Mouse (Mus musculus) stomach, embryonic 16.5 days (tissue): ENCODE results near the gene Upb1. TPM values are rescaled to one million over a fixed set of nuclear protein-coding genes. Genes with fewer than 3 reads are reported as not detected.

Source experiments
- ATAC-seq: fragments of 200-750 bp; cut with Nextera tagmentation; 2 replicates; pipeline ENCODE4 v1.8.0; 2017; ENCODE audit warnings: moderate number of reproducible peaks, moderate TSS enrichment; ENCODE audit not compliant: insufficient read depth, low FRiP score
- H3K27ac ChIP-seq: fragments of 300-500 bp; sonication (generic); 2 replicates; pipeline ENCODE4 v1.5.1; 2014; ENCODE audit warnings: low read length
- H3K27me3 ChIP-seq: fragments of 300-500 bp; sonication (generic); 2 replicates; pipeline ENCODE4 v1.6.1; 2014; ENCODE audit warnings: low read length, control low read depth, mixed read lengths; ENCODE audit not compliant: control insufficient read depth, insufficient read depth
- H3K36me3 ChIP-seq: fragments of 300-500 bp; sonication (generic); 2 replicates; pipeline ENCODE4 v1.6.1; 2014; ENCODE audit warnings: low read length; ENCODE audit not compliant: control insufficient read depth, insufficient read depth
- H3K4me1 ChIP-seq: fragments of 300-500 bp; sonication (generic); 2 replicates; pipeline ENCODE4 v1.6.1; 2014; ENCODE audit warnings: low read length, control low read depth, mixed read lengths; ENCODE audit not compliant: control insufficient read depth, insufficient read depth
- H3K4me2 ChIP-seq: fragments of 300-500 bp; sonication (generic); 2 replicates; pipeline ENCODE4 v1.6.1; 2014; ENCODE audit warnings: low read depth, low read length, mixed read lengths
- H3K4me3 ChIP-seq: fragments of 300-500 bp; sonication (generic); replicated peaks from 2 replicates; pipeline ENCODE4 v1.5.1; 2014; ENCODE audit warnings: mild to moderate bottlenecking, low read length
- H3K9ac ChIP-seq: fragments of 300-500 bp; sonication (generic); 2 replicates; pipeline ENCODE4 v1.6.1; 2014; ENCODE audit warnings: low read length
- H3K9me3 ChIP-seq: fragments of 300-500 bp; sonication (generic); replicated peaks from 2 replicates; pipeline ENCODE4 v1.6.1; 2016; ENCODE audit warnings: low read length, control low read depth; ENCODE audit not compliant: control insufficient read depth
- WGBS: fragments of 180-500 bp; shearing (Covaris S2); extraction: QIAGEN DNeasy Blood & Tissue Kit; methylation state at CpG from one replicate; pipeline ENCODE4 v1.1.7; 2014; 5-methylcytosine and 5-hydroxymethylcytosine counted together
- polyA plus RNA-seq: library from polyadenylated mRNA; unstranded; fragments of >200 nt; fragmentation: Nextera tagmentation; extraction: Ambion mirVana; gene quantifications from 2 replicates; pipeline ENCODE4 v1.2.1, GENCODE M21; 2015

The Upb1 gene
- polyA plus RNA-seq, 1 experiment from 2014 or later, result 4.3 TPM

DNA sequence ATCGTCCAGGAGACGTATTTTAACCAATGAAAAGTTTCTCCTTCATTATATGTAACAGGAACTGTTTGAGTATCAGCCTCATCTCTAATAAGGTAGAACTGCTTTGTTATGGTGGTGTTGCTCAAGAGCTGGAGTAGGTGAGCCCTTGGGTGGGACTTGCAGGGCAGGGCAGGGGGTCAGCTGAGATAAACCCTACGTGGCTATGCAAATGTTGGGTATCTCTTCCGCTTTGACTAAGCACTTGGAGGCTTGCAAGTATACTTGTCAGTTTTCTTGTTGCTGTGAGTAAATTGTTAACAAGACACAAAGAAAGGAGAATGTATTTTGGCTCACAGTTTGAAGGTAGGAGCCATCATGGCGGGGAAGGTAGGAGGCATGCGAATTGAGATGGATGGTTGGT is 29.7 kb downstream of the Upb1 start:
- no peak overlapping the region for H3K27ac ChIP-seq
- no peak overlapping the region for H3K4me3 ChIP-seq
- WGBS, result 89% methylated on average over 6 of the region's 6 CpGs
- no peak overlapping the region for H3K9ac ChIP-seq
- H3K27me3 ChIP-seq, result no peaks in the 10 kb centered on the region
- no peaks in the 10 kb centered on the region for H3K36me3 ChIP-seq
- H3K4me1 ChIP-seq, result no peaks in the 10 kb centered on the region; the same call in 1 of the 2 replicates
- no peak overlapping the region for H3K4me2 ChIP-seq
- no peak for ATAC-seq
- peaks cover 3% of the 10 kb centered on the region; the same call in 1 of the 2 replicates for H3K9me3 ChIP-seq

DNA sequence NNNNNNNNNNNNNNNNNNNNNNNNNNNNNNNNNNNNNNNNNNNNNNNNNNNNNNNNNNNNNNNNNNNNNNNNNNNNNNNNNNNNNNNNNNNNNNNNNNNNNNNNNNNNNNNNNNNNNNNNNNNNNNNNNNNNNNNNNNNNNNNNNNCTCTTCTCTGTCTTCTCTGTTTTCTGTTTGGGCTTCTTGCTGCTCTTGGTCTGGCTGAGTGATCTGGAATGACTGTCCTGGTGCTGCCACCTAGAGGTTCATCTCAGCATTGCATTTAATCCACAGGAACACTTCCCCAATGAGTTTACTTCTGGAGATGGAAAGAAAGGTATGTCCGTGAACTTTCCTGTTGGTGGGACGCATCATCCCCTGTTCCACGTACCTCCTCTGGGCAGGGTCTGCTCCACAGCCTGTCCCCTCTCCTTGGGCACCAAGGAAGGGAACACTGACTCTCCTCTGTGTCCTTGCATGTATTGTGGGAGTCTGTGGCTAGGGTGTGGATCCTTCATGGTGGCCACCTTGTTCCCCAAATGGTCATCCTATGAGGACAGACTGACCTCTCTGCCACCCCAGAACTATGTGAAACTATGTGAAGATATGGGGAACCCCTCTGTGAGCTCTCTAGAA is 35.8 kb downstream of the Upb1 start:
- Histone ChIP-seq H3K4me2 (no peak overlapping the region), H3K36me3 (no peaks in the 10 kb centered on the region), H3K9ac (no peak overlapping the region), H3K4me3 (no peak overlapping the region), H3K27me3 (no peaks in the 10 kb centered on the region), H3K27ac (no peak overlapping the region), H3K4me1 (peaks cover 5% of the 10 kb centered on the region; the same call in 1 of the 2 replicates), H3K9me3 (no peaks in the 10 kb centered on the region)
- WGBS, result 14% methylated on average over 3 of the region's 3 CpGs
- 0 out of 2 replicates have a peak, but pooled peaks have one; percentile 22 for ATAC-seq

DNA sequence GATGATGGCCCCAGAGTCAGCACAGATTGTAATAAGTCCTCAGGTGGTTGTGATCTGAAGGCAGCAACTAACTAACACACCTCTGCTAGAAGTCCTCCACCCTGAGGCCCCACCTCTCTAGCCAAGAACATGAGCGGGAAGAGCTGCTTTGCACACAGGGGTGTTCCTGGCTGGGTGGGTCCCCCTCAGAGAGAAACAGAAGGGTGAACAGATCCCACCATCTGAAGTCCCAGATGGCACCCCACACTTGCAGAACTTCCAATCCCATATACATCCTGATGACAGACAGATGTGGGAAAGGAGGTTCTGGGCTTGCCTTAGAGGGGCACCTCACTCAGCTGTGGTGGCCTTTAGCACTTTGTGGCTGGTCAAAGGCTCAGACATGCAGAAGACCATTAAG is 36.4 kb downstream of the Upb1 start:
- Histone ChIP-seq H3K27me3 (no peaks in the 10 kb centered on the region), H3K9me3 (no peaks in the 10 kb centered on the region), H3K27ac (no peak overlapping the region), H3K4me3 (no peak overlapping the region), H3K4me1 (peaks cover 10% of the 10 kb centered on the region; the same call in 1 of the 2 replicates), H3K9ac (no peak overlapping the region), H3K36me3 (no peaks in the 10 kb centered on the region), H3K4me2 (no peak overlapping the region)
- WGBS, result 79% methylated on average over 1 of the region's 1 CpGs
- ATAC-seq, result no peak

DNA sequence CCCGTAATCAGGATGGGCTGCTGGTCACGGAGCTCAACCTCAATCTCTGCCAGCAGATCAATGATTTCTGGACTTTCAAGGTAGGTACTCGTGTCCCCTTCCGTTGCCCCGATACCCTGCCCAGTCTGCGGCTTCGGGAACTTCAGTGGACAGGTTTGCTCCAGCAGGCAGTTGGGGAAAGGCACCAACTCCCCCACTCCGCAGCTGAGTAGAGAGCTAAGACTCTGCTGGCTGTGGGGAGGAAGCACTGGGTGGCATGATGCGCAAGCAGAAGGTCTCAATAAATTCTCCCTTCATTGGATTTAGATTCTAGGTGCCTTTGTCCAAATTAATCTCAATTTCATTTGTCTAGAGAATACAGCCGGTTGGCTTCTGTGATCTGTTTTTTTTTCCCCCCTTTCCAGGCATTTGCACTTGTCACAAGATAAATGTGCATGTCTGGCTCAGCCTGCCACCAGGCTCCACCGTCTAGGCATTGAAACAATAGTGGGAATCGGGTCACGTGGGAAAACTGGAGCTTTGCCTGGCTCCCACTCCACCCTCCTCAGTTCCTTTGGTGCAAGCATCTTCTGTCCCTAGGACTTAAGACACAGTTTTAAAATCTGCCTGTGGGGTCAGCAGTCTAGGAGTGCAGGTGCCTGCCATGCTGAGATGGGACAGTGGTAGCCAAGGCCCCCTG is 37.4 kb downstream of the Upb1 start:
- Histone ChIP-seq H3K4me2 (no peak overlapping the region), H3K27me3 (no peaks in the 10 kb centered on the region), H3K9ac (0 out of 2 replicates have a peak overlapping the region, but pooled peaks have one; percentile 31), H3K4me3 (no peak overlapping the region), H3K27ac (no peak overlapping the region), H3K36me3 (no peaks in the 10 kb centered on the region), H3K9me3 (no peaks in the 10 kb centered on the region), H3K4me1 (peaks cover 10% of the 10 kb centered on the region; the same call in 1 of the 2 replicates)
- no peak for ATAC-seq
- 52% methylated on average over 13 of the region's 13 CpGs for WGBS

DNA sequence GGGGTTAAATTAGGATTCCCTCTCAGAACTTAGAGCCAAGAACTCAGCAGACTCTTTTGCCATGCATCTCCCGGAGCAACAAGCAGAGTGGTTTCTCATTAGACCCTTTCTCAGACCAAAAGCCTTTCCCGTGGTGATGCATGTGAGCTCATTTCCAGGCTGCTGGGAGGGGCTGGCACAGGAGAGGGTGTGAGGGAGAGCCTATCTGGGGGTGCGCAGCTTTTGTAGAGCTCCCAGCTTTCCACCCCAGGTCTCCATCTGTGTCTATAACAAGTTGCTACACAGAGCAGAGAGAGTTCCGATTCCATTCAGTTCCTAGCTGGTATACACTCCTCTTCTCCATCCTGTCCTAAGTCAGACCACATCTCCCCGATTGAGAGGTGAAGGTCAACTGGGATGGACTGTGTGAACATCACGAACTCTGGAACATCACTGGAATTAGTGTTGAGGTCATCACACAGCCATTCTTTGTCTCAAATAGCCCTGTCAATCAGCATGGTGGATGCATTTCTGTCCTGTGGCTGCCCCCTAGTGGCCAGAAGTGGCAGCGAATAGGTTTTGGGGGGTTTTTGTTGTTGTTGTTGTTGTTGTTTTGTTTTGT is 38.4 kb downstream of the Upb1 start:
- WGBS, result 45% methylated on average over 7 of the region's 7 CpGs
- Histone ChIP-seq H3K4me2 (no peak overlapping the region), H3K27me3 (no peaks in the 10 kb centered on the region), H3K9me3 (no peaks in the 10 kb centered on the region), H3K4me3 (no peak overlapping the region), H3K27ac (no peak overlapping the region), H3K9ac (no peak overlapping the region), H3K4me1 (peaks cover 10% of the 10 kb centered on the region; the same call in 1 of the 2 replicates), H3K36me3 (no peaks in the 10 kb centered on the region)
- no peak for ATAC-seq

DNA sequence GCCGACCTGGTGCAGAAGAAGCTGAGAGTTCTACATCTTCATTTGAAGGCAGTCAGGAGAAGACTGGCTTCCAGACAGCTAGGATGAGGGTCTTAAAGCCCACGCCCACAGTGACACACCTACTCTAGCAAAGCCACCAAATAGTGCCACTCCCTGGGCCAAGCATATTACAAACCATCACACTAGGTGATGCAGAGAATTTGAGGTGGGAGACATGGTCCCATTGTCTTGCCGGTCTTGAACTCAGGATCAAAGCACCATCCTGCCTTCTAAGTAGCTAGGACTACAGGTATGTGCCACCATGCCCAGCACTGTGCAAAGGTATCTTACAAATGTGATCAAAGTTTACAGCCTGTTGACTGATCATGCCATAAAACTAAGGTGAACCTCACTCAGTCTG is 39.8 kb downstream of the Upb1 start:
- no peak overlapping the region for H3K4me3 ChIP-seq
- H3K9ac ChIP-seq, result no peak overlapping the region
- H3K4me2 ChIP-seq, result no peak overlapping the region
- no peaks in the 10 kb centered on the region for H3K27me3 ChIP-seq
- H3K9me3 ChIP-seq, result no peaks in the 10 kb centered on the region
- H3K27ac ChIP-seq, result no peak overlapping the region
- ATAC-seq, result no peak
- WGBS, result 88% methylated on average over 3 of the region's 3 CpGs
- H3K36me3 ChIP-seq, result no peaks in the 10 kb centered on the region
- H3K4me1 ChIP-seq, result peaks cover 12% of the 10 kb centered on the region; the same call in 1 of the 2 replicates

DNA sequence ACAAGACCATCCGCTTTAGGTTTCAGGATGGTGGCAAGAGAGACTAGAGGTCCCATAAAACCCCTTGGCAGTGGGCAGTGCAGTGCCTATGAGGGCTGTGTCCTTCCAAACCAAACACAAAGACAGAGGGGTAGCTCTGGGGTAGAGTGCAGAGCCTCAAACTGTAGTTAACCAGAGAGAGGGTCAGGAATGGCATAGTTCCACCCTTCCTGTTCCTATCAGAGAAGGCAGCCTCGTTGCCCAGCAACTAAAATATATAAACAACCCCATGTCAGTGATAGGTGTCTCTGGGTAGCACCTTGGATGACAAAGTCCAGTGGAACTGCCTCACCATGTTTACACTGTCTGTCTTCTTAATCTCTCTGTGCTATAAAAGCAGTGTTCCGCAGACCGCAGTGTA is 40.9 kb downstream of the Upb1 start:
- Histone ChIP-seq H3K4me3 (no peak overlapping the region), H3K4me1 (peaks cover 12% of the 10 kb centered on the region; the same call in 1 of the 2 replicates), H3K9me3 (no peaks in the 10 kb centered on the region), H3K36me3 (no peaks in the 10 kb centered on the region), H3K27me3 (no peaks in the 10 kb centered on the region), H3K9ac (no peak overlapping the region), H3K27ac (no peak overlapping the region), H3K4me2 (0 out of 2 replicates have a peak overlapping the region, but pooled peaks have one; percentile 5)
- peak; percentile 34; the same call in 1 of the 2 replicates for ATAC-seq
- 41% methylated on average over 4 of the region's 4 CpGs for WGBS

DNA sequence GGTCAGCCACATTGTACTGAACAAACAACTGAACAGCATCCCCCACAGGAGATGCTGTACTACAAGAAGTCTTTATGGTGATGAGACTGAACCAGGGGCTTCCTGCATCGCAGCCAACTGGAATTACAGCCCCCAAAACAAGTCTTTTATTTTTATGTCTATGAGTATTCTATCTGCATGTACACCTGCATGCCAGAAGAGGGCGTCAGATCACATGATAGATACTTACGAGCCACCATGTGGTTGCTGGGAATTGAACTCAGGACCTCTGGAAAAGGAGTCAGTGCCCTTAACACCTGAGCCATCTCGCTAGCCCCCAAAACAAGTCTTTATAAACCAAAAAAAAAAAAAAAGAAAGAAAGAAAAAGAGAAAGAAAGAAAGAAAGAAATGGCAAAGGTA is 42.1 kb downstream of the Upb1 start:
- 84% methylated on average over 4 of the region's 4 CpGs for WGBS
- Histone ChIP-seq H3K4me3 (no peak overlapping the region), H3K9me3 (no peaks in the 10 kb centered on the region), H3K9ac (no peak overlapping the region), H3K4me2 (no peak overlapping the region), H3K4me1 (peaks cover 12% of the 10 kb centered on the region; the same call in 1 of the 2 replicates), H3K27me3 (no peaks in the 10 kb centered on the region), H3K27ac (no peak overlapping the region), H3K36me3 (no peaks in the 10 kb centered on the region)
- ATAC-seq, result no peak
